Mouse (Mus musculus): ENCODE measurements around the gene Ccdc85b.
"Not testable (repeated sequence)": the region's sequence is repeated elsewhere in the genome, so short reads cannot be mapped to it uniquely, and the experiment has no call there.

Ccdc85b gene

DNA sequence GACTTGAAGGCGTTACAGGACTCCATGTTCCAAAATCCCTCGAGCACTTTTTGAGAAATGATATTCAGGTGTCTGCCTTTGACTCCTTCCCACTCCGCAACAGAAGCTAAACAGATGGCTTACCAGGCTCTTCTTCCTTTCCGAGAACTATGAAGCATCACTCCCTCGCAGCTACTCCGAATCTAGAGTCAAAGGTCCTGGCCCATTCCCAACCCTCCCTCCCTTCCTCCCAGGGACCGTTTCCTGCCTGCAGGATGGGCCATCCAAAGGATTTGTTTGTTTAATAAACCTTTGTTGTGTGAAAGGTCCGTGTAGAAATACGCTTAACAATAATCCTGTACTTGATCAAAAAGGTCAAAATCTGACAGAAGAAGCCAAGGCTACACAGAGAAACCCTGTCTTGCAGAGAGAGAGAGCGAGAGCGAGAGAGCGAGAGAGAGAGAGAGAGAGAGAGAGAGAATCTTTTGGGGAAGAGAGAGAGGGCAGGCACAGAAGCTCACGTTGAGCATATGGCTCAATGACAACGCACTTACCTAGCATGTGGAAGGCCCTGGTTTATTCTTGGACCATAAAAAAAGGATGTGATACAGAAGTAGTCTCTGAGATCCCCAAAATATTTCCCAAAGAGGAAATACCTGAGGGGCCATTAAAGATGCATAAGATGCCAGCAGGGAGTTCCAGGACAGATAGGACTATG, at the start of gene Ccdc85b:
Gene Ccdc85b (minus strand): TSS at position 149 of the 697 bp plus-strand sequence.
- DNase-seq (ENCODE audit: low spot score), result no peak

DNA sequence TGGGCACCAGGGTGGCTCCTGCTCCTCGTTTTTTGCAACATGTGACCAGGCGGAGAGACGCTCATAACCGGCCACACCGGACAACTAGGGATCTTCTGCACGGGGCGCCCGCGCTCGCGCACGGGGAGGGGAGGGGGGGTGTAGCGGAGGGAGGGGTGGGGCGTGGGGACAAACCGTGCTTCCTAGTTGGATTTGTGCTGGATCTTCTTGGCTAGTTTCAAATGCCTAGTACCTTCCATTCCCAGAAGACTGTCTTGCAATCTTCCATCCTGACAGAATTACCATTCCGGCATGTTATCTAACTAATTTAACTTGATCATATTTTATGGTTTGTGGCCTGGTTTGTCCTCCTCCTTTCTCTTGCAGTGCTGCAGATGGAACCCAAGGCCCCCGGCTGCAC, 46.0 kb upstream of the Ccdc85b start, which contains the start of gene 1700020D05Rik:
Gene 1700020D05Rik (minus strand): TSS at position 101 of the 400 bp plus-strand sequence.
- no peak for DNase-seq (ENCODE audit: low spot score)

DNA sequence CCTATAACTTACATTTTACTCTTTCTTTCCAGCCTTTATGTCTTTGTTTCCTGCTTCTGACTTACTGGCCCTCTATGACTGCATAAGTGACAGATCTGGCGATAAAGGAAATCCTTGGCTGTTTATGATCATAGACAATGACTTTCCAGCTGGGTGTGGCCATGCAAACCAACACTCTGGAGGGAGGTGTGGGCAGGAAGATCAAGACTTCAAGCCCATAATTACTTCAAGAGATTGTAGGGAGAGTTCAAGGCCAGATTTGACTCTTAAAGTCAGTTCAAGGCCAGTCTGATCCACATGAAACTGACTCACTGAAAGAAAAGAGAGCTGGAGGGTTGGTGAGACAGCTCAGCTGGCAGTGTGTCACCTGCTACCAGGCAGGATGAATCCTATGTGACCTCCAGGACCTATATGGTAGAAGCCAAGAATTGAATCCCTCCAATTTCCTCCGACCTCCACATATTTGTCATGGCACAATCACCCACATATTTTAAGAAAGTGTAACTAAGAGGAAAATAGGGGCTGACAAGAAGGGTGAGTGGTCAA, 42.7 kb upstream of the Ccdc85b start:
- DNase-seq (ENCODE audit: low spot score), result no peak

DNA sequence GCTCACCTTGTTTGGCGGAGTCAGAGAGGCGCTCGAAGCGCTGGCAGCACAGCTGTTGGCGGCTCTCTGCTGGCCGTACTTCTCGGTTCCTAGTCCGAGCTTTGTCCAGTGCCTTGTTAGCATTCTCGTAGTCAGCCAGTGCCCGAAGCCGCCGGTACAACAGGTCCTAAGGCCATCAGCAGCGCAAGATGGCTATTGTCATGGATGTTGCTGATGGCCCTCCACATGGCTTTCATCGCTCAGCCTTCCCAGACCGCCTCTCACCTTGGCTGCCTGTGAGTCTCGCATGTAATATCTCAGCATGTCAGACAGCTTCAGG, 38.3 kb upstream of the Ccdc85b start:
- no peak for DNase-seq (ENCODE audit: low spot score)

DNA sequence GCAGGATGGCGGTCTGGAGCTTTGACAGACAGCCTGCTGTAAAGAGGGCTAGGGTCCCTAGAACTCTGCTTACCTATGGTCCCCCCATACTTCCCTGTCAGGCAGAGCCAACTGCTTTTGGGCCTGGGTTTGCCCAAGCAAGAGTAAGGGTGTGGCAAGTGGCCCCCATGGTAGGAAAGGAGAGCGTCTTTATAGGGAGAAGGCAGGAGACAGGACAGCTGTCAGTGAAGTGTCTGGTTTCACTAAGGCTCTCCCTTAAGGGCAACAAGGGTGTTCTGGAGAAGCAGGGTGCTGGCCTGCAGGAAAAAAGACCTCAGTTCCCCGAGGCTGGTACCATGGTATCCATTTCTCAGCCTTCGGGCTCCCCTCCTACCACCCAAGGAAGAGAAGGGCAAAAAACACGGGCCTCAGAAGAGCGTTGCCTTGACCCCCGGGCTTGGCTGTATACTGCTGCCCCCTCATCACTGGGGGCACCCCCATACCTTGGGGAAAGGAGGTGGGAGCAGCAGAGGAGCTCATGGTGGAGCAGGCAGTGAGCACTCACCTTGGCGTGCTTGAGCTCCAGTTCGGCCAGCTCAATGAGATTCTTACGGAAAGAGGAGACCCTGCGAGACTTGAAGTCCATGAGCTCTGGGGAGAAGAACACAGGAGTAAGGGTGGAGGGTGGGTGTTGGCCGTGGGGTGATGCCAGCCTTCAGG, 37.8 kb upstream of the Ccdc85b start:
- no peak for DNase-seq (ENCODE audit: low spot score)

DNA sequence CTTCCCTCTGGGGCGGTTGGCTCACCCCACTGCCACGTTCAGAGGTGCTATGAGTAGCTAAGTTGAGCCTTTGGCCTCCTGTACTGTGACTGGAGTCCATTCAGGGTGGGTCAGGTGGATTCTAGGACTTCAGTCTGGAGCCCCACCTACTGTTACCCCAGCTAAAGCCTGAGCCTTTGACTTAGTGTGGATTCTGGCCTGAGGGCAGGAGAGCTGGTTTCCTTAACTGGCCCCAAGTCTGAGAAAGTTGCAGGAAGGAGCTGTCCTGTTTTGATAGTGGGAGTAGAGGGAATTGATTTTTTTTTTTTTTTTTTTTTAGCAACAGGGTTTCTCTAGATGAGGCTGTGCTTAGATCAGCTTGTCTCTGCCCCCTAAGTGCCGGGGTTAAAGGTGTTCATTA, 36.6 kb upstream of the Ccdc85b start:
- no peak for DNase-seq (ENCODE audit: low spot score)

DNA sequence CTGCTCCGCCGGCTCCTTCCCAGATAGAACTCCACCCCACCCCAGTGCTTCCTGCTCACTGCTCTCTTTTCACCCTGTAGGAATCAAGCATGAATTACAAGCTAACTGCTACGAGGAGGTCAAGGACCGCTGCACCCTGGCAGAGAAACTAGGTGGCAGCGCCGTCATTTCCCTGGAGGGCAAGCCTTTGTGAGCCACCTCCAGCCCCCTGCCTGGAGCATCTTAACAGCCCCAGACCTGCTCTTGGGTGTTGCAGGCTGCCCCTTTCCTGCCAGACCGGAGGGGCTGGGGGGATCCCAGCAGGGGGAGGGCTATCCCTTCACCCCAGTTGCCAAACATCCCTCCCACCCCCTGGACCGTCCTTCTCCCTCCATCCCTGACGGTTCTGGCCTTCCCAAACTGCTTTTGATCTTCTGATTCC, 35.6 kb upstream of the Ccdc85b start:
- DNase-seq (ENCODE audit: low spot score), result not testable (repeated sequence)

DNA sequence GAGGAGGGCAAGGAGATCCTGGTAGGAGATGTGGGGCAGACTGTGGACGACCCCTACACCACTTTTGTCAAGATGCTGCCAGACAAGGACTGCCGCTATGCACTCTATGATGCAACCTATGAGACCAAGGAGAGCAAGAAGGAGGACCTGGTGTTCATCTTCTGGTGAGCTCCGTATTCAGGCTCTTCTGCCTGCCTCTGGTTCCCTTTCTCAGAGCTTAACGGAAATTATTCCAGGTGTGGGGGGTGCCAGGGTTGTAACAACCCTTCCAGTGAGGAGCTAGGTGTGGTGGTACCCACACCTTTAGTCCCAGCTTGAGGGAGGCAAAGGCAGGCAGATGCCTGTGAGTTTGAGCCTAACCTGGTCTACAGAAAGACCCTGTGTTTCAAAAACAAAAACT, 34.9 kb upstream of the Ccdc85b start:
- DNase-seq (ENCODE audit: low spot score), result no peak

DNA sequence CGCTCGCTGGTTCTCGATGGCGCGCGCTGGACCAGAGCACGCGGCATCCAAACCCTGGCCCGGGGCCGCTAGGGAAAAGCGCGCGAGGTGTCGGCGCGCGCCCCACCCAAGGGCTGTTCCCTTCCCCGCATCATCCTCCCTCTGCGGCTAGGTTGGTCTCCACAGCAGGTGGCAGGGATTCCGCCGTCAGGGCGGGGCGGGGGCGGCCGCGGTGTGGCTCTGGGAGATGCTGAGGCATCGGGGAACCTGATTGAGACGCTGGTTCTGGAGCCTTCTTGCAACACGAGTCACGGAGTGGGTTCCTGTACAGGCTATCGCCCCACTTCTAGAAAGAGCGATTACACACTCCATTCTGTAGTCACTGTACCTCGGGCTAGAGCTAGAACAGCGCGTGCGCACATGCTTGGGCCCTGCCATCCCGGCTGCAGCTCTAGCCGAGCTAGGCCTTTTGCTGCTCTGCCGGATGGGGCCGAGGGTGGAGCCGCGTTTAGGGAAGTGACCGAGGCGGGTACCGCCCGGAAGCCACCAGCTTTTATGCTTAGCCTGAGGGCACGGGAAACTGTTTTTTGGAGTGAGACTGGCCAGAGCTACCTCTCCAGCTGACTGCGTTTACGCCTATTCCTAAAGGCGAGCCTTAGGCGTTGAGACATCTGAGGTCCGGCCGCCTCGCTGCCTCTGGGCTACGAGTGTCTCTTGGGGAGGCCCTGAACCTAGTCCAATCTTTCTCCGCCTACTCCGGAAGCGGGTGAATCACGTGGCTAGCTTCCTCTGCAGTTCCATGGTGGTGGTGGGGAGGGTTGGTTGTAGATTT, 33.4 kb upstream of the Ccdc85b start:
- peak; percentile 88 for DNase-seq (ENCODE audit: low spot score)

DNA sequence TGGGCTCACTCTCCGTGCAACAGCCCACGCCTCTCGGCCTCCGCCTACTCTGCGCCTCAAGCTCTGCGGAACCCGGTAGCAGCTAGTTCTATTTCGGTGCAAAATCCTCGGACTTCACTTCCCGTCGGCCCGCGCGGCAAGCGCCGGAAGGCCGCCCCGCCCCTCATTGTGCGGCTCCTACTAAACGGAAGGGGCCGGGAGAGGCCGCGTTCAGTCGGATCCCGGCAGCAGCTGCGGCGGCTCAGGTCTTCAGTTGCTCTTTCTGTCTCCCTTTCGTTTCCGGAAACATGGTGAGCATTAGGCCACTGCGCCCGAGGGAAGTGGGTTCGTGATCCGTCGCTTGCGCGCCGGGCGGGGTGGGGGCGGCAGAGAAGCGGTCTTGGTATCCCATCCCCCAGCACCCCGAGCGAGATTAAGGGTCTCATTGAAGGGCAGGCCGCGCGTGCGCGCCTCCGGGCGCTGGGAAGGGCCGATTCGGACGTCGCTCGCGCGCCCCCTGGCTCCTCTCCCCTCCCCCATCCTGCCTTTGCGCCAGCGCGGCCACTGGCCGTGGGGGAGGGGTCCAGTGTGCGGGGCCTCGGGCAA, 32.7 kb upstream of the Ccdc85b start, which contains the start of gene Cfl1:
Gene Cfl1 (plus strand): TSS at position 143 of the 585 bp plus-strand sequence.
- peak; percentile 96 for DNase-seq (ENCODE audit: low spot score)

DNA sequence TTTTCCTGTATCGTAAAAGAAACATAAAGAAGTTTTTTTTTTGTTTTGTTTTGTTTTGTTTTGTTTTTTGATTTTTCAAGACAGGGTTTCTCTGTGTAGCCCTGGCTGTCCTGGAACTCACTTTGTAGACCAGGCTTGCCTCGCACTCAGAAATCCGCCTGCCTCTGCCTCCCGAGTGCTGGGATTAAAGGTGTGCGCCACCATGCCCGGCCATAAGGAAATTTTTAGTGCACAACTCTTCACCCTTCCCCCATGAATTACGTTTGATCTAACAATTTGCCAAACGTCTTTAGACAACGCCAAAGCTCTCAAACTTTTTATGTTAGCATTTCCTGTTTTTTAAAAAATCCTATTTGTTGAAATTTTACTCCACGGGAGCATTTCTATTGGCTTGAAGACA, 32.0 kb upstream of the Ccdc85b start:
- DNase-seq (ENCODE audit: low spot score), result not testable (repeated sequence)

DNA sequence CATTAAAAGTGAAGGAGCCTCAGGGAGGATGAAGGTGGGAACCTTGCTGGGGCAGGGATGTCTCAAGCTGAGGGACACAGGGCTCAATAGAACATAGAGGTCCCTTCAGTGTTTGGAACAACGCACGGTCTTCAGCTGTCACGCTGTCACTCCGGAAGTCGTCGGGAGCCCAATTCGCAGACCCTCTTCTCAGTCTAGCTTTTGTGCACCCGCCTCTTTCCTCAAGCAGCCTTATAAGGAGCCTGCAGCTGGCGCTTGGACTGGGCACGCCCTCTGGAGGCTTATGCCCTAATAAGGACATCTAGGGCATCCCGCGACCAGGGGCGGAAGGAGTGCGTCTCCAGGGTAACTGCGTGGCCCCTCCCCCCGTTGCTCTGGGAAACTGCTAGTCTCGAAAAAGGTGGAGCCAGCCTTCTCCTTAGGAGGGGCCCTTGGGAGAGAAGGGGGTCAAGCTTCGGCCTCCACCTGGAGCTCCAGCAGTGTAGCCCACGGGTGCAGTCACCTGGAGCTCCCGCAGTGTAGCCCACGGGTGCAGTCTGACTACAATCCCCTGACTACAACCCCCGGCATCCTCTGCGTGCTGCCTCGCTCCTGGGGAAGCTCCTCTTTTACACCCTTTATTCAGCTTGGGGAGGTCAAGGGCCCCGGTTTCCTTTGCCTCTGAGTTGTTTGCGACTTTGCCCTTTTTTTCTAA, 31.3 kb upstream of the Ccdc85b start:
- peak; percentile 99 for DNase-seq (ENCODE audit: low spot score)

DNA sequence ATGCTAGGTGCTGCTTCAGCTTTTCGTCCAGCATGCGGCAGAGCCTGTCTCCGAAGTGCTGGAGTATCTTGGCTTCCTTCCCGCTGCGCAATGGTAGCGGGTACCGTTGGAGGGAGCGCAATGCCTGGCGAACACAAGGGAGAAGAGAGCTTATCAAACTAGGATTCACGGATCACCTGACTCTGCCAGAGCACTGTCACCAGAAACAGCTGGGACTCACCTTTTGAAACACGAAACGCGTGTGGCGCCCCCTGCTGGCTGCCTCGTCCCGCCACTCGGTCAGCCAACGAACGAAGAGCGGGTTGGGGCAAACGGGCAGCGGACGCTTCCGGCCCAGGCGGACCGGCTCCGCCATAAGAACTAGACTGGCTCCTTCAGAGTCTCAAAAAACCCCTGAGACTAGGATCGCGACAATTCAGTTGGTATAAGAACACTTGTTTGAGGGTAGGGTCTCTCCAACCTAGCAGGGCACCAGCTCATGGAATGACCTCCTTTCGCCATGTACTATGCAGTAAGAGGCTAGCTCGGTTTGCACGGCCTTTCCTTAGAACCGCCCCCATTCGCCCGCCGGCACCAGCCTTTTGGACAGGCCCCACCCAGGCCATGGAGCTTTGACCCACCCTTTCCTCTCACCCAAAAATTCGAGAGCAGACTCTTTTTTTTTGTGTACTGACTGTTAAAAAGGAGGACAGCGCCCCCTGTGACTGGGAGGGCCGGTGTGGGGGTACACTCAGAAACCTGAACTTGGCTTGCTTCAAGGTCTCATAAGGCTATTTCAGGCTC, 30.3 kb upstream of the Ccdc85b start, which contains the start of gene Mus81:
Gene Mus81 (minus strand): TSS at position 635 of the 783 bp plus-strand sequence.
- DNase-seq (ENCODE audit: low spot score), result peak; percentile 97

DNA sequence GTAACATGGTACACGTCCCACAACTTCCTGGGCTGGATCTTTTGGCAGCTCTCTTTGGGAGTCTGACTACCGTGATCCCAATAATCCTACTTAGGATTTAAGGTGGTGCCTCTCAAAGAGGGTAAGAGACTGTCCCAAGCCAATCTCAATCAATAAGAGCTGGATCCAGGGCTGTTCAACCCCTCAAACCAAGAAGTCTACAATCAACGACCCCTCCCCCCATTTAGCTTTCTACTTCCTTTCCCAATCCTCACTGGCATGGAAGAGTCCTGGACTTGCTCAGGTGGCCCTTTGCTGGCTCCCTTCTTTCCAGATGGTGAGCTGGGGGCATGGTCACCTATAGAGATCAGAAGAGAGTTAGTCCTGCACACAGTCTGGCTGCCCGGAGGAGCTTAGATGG, 29.1 kb upstream of the Ccdc85b start:
- DNase-seq (ENCODE audit: low spot score), result no peak

DNA sequence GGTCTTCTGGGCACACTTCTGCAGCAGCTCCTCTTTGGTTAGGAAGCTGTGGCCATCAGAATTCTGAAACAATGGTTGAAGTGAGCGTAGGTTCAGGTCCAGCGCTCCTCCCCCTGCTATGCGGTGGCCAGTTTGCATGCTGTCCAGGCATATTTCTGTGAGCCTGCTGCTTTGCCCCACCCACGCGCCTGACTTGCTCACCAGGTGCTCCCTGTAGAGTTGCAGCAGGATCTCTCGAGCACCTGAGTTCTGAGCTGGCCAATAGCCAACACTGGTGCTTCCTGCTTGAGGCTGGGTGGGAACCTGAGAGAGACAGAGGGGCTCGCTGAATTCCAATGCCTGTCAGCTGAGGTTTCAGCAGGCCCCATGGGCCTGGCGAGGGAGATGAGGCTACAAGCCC, 28.6 kb upstream of the Ccdc85b start:
- DNase-seq (ENCODE audit: low spot score), result no peak

DNA sequence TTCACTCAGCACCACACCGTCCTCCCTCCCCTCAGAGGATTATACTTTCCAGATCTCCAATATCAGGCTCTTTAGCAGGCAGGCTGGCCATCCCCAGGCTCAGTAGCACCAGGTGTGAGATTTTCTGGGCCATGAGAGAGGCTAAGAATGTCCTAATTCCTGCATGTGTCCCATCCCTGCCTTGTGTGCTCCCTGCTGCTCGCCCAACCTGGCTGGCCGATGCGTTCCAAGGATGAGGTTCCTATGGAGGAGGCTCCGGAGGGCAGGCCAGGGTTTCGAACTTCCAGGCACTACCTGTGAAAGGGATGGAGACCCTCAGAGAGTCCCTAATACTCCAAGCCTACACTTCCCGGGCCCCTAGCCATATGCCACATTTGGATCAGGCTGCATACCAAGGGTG, 28.1 kb upstream of the Ccdc85b start:
- no peak for DNase-seq (ENCODE audit: low spot score)

DNA sequence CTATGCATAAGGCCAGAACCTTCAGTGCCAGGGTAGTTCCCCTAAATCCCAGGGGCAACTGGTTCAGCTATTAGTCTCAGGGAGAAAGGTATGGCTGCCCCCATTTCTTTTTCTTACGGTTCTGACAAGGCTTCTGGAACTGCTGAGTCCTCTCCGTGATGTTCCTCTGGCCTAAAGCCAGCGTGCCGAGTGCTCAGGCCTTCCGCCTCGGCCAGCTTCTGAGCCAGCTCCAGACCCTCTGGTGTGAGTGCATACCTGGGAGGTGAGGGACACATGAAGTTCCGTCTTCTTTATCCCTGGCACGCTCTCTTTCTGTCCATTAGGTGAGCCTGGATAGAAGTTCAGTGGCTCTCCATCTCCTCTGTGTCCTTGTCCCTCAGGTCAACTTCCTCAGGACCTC, 27.7 kb upstream of the Ccdc85b start:
- DNase-seq (ENCODE audit: low spot score), result no peak

DNA sequence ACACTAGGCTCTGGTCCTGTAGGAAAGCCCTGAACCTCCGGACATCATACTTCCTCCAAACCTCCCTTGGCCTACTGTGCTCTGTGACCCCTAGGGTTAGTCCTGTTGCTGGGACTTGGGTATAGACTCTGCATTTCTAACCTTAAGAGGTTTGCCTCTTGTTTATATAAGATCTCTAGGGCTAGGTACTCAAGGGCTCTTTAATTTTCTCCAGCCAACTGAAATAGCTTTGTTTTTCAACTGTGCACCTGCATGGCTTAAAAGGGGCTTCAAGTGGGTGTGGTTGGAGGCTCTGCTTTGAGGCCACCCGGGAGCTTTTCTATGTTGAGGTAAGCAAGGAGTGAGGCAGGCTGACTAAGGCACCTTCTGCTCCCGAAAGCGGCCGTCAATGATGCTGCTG, 26.8 kb upstream of the Ccdc85b start:
- no peak for DNase-seq (ENCODE audit: low spot score)

DNA sequence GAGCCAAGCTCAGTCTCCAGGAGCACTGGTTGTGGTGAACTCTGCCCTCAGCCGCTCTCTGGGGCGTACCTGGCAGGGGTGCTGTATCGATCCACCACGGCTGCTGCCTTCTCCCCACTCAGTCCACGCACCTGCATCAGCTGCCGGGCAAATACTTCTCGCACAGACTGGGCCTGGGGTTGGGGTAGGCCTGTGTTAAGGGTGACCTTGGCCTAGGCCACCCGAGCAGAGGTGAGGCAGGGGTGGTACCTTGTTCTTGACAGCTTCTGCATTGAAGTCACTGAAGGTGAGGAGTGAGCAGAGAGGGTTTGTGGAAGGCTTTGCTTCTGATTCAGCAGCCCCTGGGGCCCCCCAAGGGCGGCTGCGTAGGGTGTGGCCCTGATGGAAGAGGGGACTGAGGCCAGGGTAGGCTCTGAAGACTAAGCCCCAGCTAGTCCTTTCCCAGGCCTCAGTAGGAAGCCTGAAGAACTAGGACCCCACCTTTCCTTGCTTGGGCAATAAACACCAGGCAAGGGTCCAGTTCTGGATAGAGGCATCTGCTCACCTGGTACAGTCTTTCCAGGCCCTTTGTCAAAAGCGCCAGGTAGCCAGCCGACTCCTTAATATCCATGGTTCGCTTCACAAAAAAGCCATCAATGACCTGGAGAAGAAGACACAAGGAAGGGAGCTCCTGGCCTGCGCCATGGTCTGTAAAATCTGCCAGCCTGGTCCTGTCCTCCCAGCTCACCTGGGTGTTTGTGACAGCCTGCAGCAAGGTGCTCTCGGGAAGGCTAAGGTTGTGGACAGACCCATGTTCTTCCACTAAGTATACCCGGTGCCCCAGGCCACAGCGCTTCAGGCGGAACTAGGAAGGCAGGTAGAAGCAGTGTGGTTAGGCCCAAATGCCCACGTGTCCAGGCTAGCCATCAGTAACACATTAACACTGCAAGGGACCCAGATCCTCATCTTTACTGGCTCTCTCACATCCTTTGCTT, 26.0 kb upstream of the Ccdc85b start:
- DNase-seq (ENCODE audit: low spot score), result no peak
